In the genomic region with DNA sequence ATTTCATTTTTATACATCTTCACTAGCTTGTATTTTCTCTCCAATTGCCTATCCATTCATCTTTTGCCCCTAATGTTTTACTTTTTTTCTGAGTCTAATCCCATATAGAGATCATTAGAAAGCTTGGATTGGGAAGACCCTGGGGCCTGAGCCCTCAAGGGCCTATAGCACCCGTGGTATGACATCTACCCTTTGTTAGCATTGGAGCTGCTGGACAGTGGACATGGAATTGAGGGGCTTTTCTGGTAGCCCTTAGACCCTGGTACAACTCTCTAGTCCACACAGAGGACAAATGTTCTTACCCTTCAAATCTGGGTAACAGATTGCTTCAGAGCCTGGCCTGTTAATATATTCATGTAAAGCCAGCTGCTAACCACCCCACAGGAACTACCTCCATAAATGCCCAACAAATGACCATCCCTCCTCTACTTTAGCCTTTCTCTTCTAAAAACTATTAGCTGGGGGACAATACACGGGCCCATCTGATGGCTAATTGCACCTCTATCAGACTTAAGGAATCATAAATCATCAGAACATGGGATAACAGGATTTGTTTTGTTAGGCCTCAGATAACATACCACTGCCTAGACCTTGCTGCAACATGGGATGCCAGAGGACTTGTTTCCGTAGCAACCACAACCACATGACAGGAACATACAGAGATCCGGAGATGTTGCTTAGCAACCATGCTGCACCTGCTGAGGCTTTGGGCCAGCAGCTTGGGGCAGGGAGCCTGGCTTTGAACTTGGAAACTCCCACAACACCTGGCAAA, we compare ENCODE assay signal across 10 mouse cellular contexts. TPM values are rescaled to one million over a fixed set of nuclear protein-coding genes. Genes with fewer than 3 reads are reported as not detected.
DNase-seq lines count a peak whose midpoint lies in the region; ATAC-seq lines count a peak whose summit lies in the region.
"Had no signal": no experiment of that assay in that cellular context is flagged by ENCODE, and none has a peak within 500 bp of the region (broad histone marks: within the 10 kb centered on the region; RNA-seq: fewer than 3 reads in every experiment).

No protein-coding gene starts in this region.

- WGBS in forebrain, embryonic 10.5 days = 74% methylated on average over 4 of the region's 4 CpGs
- WGBS in liver, embryonic 12.5 days (ENCODE audit: insufficient replicate concordance) = 59% methylated on average over 4 of the region's 4 CpGs

- 0 out of 2 replicates have a peak overlapping the region, but pooled peaks have one; percentile 22 for H3K27ac ChIP-seq in forebrain, embryonic 10.5 days
- no peak overlapping the region for H3K27ac ChIP-seq in liver, embryonic 12.5 days
- H3K27ac ChIP-seq: heart, embryonic 15.5 days; liver, embryonic 14.5 days had no signal

- no peak for ATAC-seq in liver, embryonic 12.5 days

- H3K9me3 ChIP-seq in forebrain, embryonic 10.5 days = no peaks in the 10 kb centered on the region
- no peaks in the 10 kb centered on the region for H3K9me3 ChIP-seq in liver, embryonic 12.5 days (replicated peaks)
- H3K9me3 ChIP-seq: heart, embryonic 15.5 days had no signal

- peaks cover 23% of the 10 kb centered on the region for H3K4me1 ChIP-seq in forebrain, embryonic 10.5 days
- no peaks in the 10 kb centered on the region for H3K4me1 ChIP-seq in liver, embryonic 12.5 days
- H3K4me1 ChIP-seq: heart, embryonic 15.5 days had no signal

- H3K4me2 ChIP-seq in liver, embryonic 12.5 days = no peak overlapping the region
- H3K4me2 ChIP-seq: heart, embryonic 15.5 days had no signal

- no peak overlapping the region for H3K4me3 ChIP-seq in forebrain, embryonic 10.5 days
- no peak overlapping the region for H3K4me3 ChIP-seq in liver, embryonic 12.5 days
- H3K4me3 ChIP-seq: heart, embryonic 15.5 days had no signal

- peaks cover 2% of the 10 kb centered on the region; the same call in 1 of the 2 replicates for H3K27me3 ChIP-seq in forebrain, embryonic 10.5 days (ENCODE audit: poor library complexity, severe bottlenecking)
- H3K27me3 ChIP-seq in liver, embryonic 12.5 days (replicated peaks) = no peaks in the 10 kb centered on the region
- H3K27me3 ChIP-seq: heart, embryonic 15.5 days had no signal

- no peak overlapping the region for H3K9ac ChIP-seq in liver, embryonic 12.5 days
- H3K9ac ChIP-seq: heart, embryonic 15.5 days; liver, embryonic 14.5 days had no signal

- DNase-seq in layer of hippocampus, adult 18-20 months (ENCODE audit: low spot score in 2 of 2) = peak; percentile 13 to 63
- DNase-seq in layer of hippocampus, adult 9-10 months (ENCODE audit: low spot score) = no peak
- peak; percentile 41 for DNase-seq in forebrain, embryonic 10.5 days (ENCODE audit: extremely low spot score, low spot score)
- peak; percentile 41 to 75 for DNase-seq in left cerebral cortex, postnatal 14 days (ENCODE audit: low spot score in 2 of 2)
- DNase-seq in right cerebral cortex, postnatal 36 days (ENCODE audit: low spot score in 2 of 2) = peak; percentile 20 to 29
- no peak for DNase-seq in adrenal gland, adult (ENCODE audit: inconsistent age in 2 of 2, low spot score in 1 of 2)
- no peak for DNase-seq in T-cell, adult 2 months (ENCODE audit: low spot score)

- no peaks in the 10 kb centered on the region for H3K36me3 ChIP-seq in forebrain, embryonic 10.5 days (replicated peaks)
- no peaks in the 10 kb centered on the region for H3K36me3 ChIP-seq in liver, embryonic 12.5 days
- H3K36me3 ChIP-seq: heart, embryonic 15.5 days had no signal

- intact Hi-C loops in left cerebral cortex, postnatal 14 days (cut with DNase I) = no loop called here

RNA-seq across cellular contexts. Expression of a gene that starts 39.0 kb away (rescaled TPM):
- 10 to 100 TPM; 56.1 to 61.2 TPM for total RNA-seq in layer of hippocampus, adult 18-20 months (2021)
- 27.2 and 31.0 TPM in 2 replicates for polyA plus RNA-seq in forebrain, embryonic 10.5 days (2016; fragmentation: Nextera tagmentation; extraction: Ambion mirVana)
- 10 to 100 TPM; 53.6 to 64.2 TPM for total RNA-seq in left cerebral cortex, postnatal 14 days (2021)
- 8.3 and 8.8 TPM in 2 replicates for polyA plus RNA-seq in liver, embryonic 12.5 days (2016; fragmentation: Nextera tagmentation; extraction: Ambion mirVana)

Comparison
In these comparisons a context has a peak if more than half of its experiments do, and no peak if none do; other contexts are left out.
1. DNase-seq: peak in layer of hippocampus, adult 18-20 months (2 of 2), forebrain, embryonic 10.5 days (single experiment), left cerebral cortex, postnatal 14 days (2 of 2) and right cerebral cortex, postnatal 36 days (2 of 2); none in layer of hippocampus, adult 9-10 months (single experiment), adrenal gland, adult (0 of 2) and T-cell, adult 2 months (single experiment).